Mouse (Mus musculus): Measurements from ENCODE around the gene Cptp.

- TF ChIP-seq POLR2A (IDR thresholded peaks at IDR 0.05; ENCODE audit: borderline replicate concordance, control insufficient read depth, low read depth, low read length) = no peak
- no peak for TF ChIP-seq CTCF (IDR thresholded peaks at IDR 0.05; ENCODE audit: control insufficient read depth, insufficient read depth, low read length)
These were observed 26.0 kb downstream of the Cptp start for GRCm38 (mm10) chr4:155843231-155843630.

All from bone marrow, adult 2 months (tissue).